Mouse (Mus musculus) MEL (cell line): ENCODE measurements at regions not wholly inside any gene's neighbourhood (a gene's known extent, or its start where the extent isn't known, plus 50 kb on each side); places are given as distances from the start of the nearest gene placed in this dataset.

ENCODE experiments used
- DNase-seq: peaks from one replicate; pipeline ENCODE4 v3.0.0; 2011; ENCODE audit warnings: low read depth, low spot score
- H3K27ac ChIP-seq: 2 replicates; pipeline ENCODE4 v1.5.1; 2012; ENCODE audit warnings: low read depth, mild to moderate bottlenecking, control low read depth, low read length, moderate library complexity; ENCODE audit not compliant: control insufficient read depth
- H3K27me3 ChIP-seq, 2 experiments: fragments of 150-350 bp in 1 of 2; sonication (generic) in 1 of 2; 2 replicates each; pipeline ENCODE4 v1.6.1; 2012; ENCODE audit warnings: low read length in 2 of 2, mild to moderate bottlenecking in 2 of 2, improper control_type of control experiment in 1 of 2, moderate library complexity in 1 of 2; ENCODE audit not compliant: insufficient read depth in 2 of 2, control insufficient read depth in 1 of 2
- H3K36me3 ChIP-seq, 2 experiments: 2 replicates each; pipeline ENCODE4 v1.6.1; 2012 to 2014; ENCODE audit warnings: low read length in 2 of 2, improper control_type of control experiment in 1 of 2, inconsistent platforms in 1 of 2, mild to moderate bottlenecking in 1 of 2; ENCODE audit not compliant: insufficient read depth in 2 of 2, control insufficient read depth in 1 of 2
- H3K4me1 ChIP-seq, 2 experiments: fragments of 150-350 bp in 1 of 2; sonication (generic) in 1 of 2; 2 replicates each; pipeline ENCODE4 v1.6.1; 2012; ENCODE audit warnings: low read length in 2 of 2, improper control_type of control experiment in 1 of 2, mild to moderate bottlenecking in 1 of 2; ENCODE audit not compliant: insufficient read depth in 2 of 2, control insufficient read depth in 1 of 2
- H3K4me3 ChIP-seq, 2 experiments: fragments of 150-350 bp in 1 of 2; sonication (generic) in 1 of 2; 2 replicates each; pipeline ENCODE4 v1.5.1; 2012; ENCODE audit warnings: low read depth in 2 of 2, low read length in 2 of 2, mild to moderate bottlenecking in 2 of 2, moderate library complexity in 2 of 2, control low read depth in 1 of 2, improper control_type of control experiment in 1 of 2; ENCODE audit not compliant: control insufficient read depth in 1 of 2, insufficient read depth in 1 of 2
- H3K79me2 ChIP-seq: 2 replicates; pipeline ENCODE4 v1.6.1; 2012; ENCODE audit warnings: mild to moderate bottlenecking, low read length, moderate library complexity; ENCODE audit not compliant: control insufficient read depth, poor library complexity, insufficient read depth
- H3K9ac ChIP-seq: 2 replicates; pipeline ENCODE4 v1.6.1; 2012; ENCODE audit warnings: low read depth, mild to moderate bottlenecking, control low read depth, low read length, moderate library complexity; ENCODE audit not compliant: control insufficient read depth, poor library complexity, severe bottlenecking
- H3K9me3 ChIP-seq: fragments of 150-350 bp; sonication (generic); replicated peaks from 2 replicates; pipeline ENCODE4 v1.6.1; 2012; ENCODE audit warnings: mild to moderate bottlenecking, low read length, improper control_type of control experiment, moderate library complexity; ENCODE audit not compliant: insufficient read depth
- BHLHE40 ChIP-seq: IDR thresholded peaks from 2 replicates; pipeline ENCODE4 v1.6.1; 2012; ENCODE audit warnings: low read depth, mild to moderate bottlenecking, inconsistent platforms, low read length, improper control_type of control experiment, borderline replicate concordance
- CHD1 ChIP-seq: IDR thresholded peaks from 2 replicates; pipeline ENCODE4 v1.6.1; 2012; ENCODE audit warnings: low read depth, mild to moderate bottlenecking, inconsistent platforms, low read length, improper control_type of control experiment
- CTCF ChIP-seq, 3 experiments: IDR thresholded peaks in 2 of 3; conservative IDR thresholded peaks in 1 of 3; 2 replicates each; pipeline ENCODE4 v1.5.1; 2011 to 2012; ENCODE audit warnings: low read length in 3 of 3, low read depth in 2 of 3, mild to moderate bottlenecking in 2 of 3, improper control_type of control experiment in 1 of 3, inconsistent platforms in 1 of 3, mixed read lengths in 1 of 3, moderate library complexity in 1 of 3; ENCODE audit not compliant: control insufficient read depth in 1 of 3, insufficient read depth in 1 of 3, poor library complexity in 1 of 3, severe bottlenecking in 1 of 3
- ETS1 ChIP-seq: IDR thresholded peaks from 2 replicates; pipeline ENCODE4 v1.6.1; 2012; ENCODE audit warnings: low read depth, mild to moderate bottlenecking, inconsistent platforms, low read length, improper control_type of control experiment, moderate library complexity
- GABPA ChIP-seq: IDR thresholded peaks from 2 replicates; pipeline ENCODE4 v1.6.1; 2012; ENCODE audit warnings: low read depth, mild to moderate bottlenecking, inconsistent platforms, low read length, improper control_type of control experiment, moderate library complexity
- GATA1 ChIP-seq: IDR thresholded peaks from 2 replicates; pipeline ENCODE4 v1.6.1; 2011; ENCODE audit warnings: low read depth, low read length, improper control_type of control experiment
- KAT2A ChIP-seq: conservative IDR thresholded peaks from 2 replicates; pipeline ENCODE4 v1.6.1; 2012; ENCODE audit warnings: low read depth, low read length, improper control_type of control experiment, inconsistent platforms
- MAFK ChIP-seq: IDR thresholded peaks from 2 replicates; pipeline ENCODE4 v1.6.1; 2011; ENCODE audit warnings: low read depth, mild to moderate bottlenecking, low read length, improper control_type of control experiment, borderline replicate concordance
- MAZ ChIP-seq: IDR thresholded peaks from 2 replicates; pipeline ENCODE4 v1.6.1; 2012; ENCODE audit warnings: low read depth, mild to moderate bottlenecking, inconsistent platforms, low read length, improper control_type of control experiment
- MXI1 ChIP-seq: IDR thresholded peaks from 2 replicates; pipeline ENCODE4 v1.6.1; 2011; ENCODE audit warnings: mild to moderate bottlenecking, low read depth, low read length, improper control_type of control experiment
- MYB ChIP-seq: IDR thresholded peaks from 2 replicates; pipeline ENCODE4 v1.6.1; 2011; ENCODE audit warnings: mild to moderate bottlenecking, low read depth, low read length, improper control_type of control experiment
- MYC ChIP-seq: IDR thresholded peaks from 2 replicates; pipeline ENCODE4 v1.6.1; 2011; ENCODE audit warnings: low read depth, mild to moderate bottlenecking, low read length, improper control_type of control experiment, moderate library complexity
- NRF1 ChIP-seq: IDR thresholded peaks from 2 replicates; pipeline ENCODE4 v1.6.1; 2014; ENCODE audit warnings: low read depth, mild to moderate bottlenecking, inconsistent platforms, low read length, improper control_type of control experiment, moderate library complexity; ENCODE audit not compliant: poor library complexity, insufficient read depth, severe bottlenecking
- POLR2A ChIP-seq, 2 experiments: IDR thresholded peaks; 2 replicates each; pipeline ENCODE4 v1.6.1; 2011 to 2012; ENCODE audit warnings: low read length in 2 of 2, mild to moderate bottlenecking in 2 of 2, control low read depth in 1 of 2, improper control_type of control experiment in 1 of 2, low read depth in 1 of 2, moderate library complexity in 1 of 2; ENCODE audit not compliant: control insufficient read depth in 1 of 2, insufficient read depth in 1 of 2, poor library complexity in 1 of 2
- POLR2AphosphoS5 ChIP-seq: IDR thresholded peaks from 2 replicates; pipeline ENCODE4 v1.6.1; 2012; ENCODE audit warnings: low read depth, borderline replicate concordance, mild to moderate bottlenecking, inconsistent platforms, low read length, moderate library complexity, mixed read lengths
- RCOR1 ChIP-seq: IDR thresholded peaks from 2 replicates; pipeline ENCODE4 v1.6.1; 2012; ENCODE audit warnings: low read depth, mild to moderate bottlenecking, inconsistent platforms, low read length, improper control_type of control experiment
- SIN3A ChIP-seq: IDR thresholded peaks from 2 replicates; pipeline ENCODE4 v1.6.1; 2012; ENCODE audit warnings: low read length, improper control_type of control experiment, inconsistent platforms
- SMC3 ChIP-seq: IDR thresholded peaks from 2 replicates; pipeline ENCODE4 v1.6.1; 2011; ENCODE audit warnings: low read depth, low read length, improper control_type of control experiment
- TBP ChIP-seq: IDR thresholded peaks from 2 replicates; pipeline ENCODE4 v1.8.0; 2011; ENCODE audit warnings: low read depth, low read length, improper control_type of control experiment
- TCF12 ChIP-seq: IDR thresholded peaks from 2 replicates; pipeline ENCODE4 v1.6.1; 2014; ENCODE audit warnings: low read depth, mild to moderate bottlenecking, inconsistent platforms, low read length, improper control_type of control experiment, moderate library complexity
- USF1 ChIP-seq: IDR thresholded peaks from 2 replicates; pipeline ENCODE4 v1.6.1; 2014; ENCODE audit warnings: low read depth, mild to moderate bottlenecking, inconsistent platforms, low read length, improper control_type of control experiment, moderate library complexity
- ZMIZ1 ChIP-seq: IDR thresholded peaks from 2 replicates; pipeline ENCODE4 v1.6.1; 2012; ENCODE audit warnings: low read depth, mild to moderate bottlenecking, inconsistent platforms, low read length, improper control_type of control experiment, moderate library complexity
- ZNF384 ChIP-seq: IDR thresholded peaks from 2 replicates; pipeline ENCODE4 v1.6.1; 2012; ENCODE audit warnings: low read depth, mild to moderate bottlenecking, inconsistent platforms, low read length, improper control_type of control experiment

- TF ChIP-seq SMC3, result no peak
- TF ChIP-seq ZNF384, result no peak
- no peak for TF ChIP-seq MXI1
- TF ChIP-seq GABPA, result no peak
- TF ChIP-seq ETS1, result no peak
- no peak for TF ChIP-seq BHLHE40
- TF ChIP-seq CHD1, result no peak
- no peak for TF ChIP-seq MAFK
- no peak for TF ChIP-seq NRF1
- TF ChIP-seq RCOR1, result no peak
- no peak for TF ChIP-seq MYC
- TF ChIP-seq POLR2A (IDR thresholded peaks at IDR 0.05; ENCODE audit: control insufficient read depth in 1 of 2, insufficient read depth in 1 of 2, low read depth in 1 of 2, low read length in 2 of 2, poor library complexity in 1 of 2), result no peak
- TF ChIP-seq GATA1, result no peak
- TF ChIP-seq USF1, result no peak
- no peak for TF ChIP-seq TBP
- TF ChIP-seq MAZ, result no peak
- no peak for TF ChIP-seq KAT2A
- no peak for TF ChIP-seq ZMIZ1
- Histone ChIP-seq H3K36me3 (no peaks in the 10 kb centered on the region), H3K27me3 (no peaks in the 10 kb centered on the region; a peak in 2 of 4 replicates), H3K9me3 (no peaks in the 10 kb centered on the region), H3K4me1 (no peaks in the 10 kb centered on the region), H3K4me3 (no peak overlapping the region), H3K9ac (no peak overlapping the region), H3K79me2 (no peaks in the 10 kb centered on the region), H3K27ac (no peak overlapping the region)
- DNase-seq, result no peak
Measured at GRCm38 (mm10) chr1:152286677-152287076, 99.8 kb downstream of the Tsen15 start.

- H3K27ac ChIP-seq, result no peak overlapping the region
- H3K9me3 ChIP-seq, result no peaks in the 10 kb centered on the region
- H3K79me2 ChIP-seq, result no peaks in the 10 kb centered on the region
- no peak for TF ChIP-seq MAFK
- no peak for TF ChIP-seq POLR2A (IDR thresholded peaks at IDR 0.05; ENCODE audit: control insufficient read depth in 1 of 2, insufficient read depth in 1 of 2, low read depth in 1 of 2, low read length in 2 of 2, poor library complexity in 1 of 2)
- TF ChIP-seq MYB, result no peak
- TF ChIP-seq CTCF (IDR thresholded peaks at IDR 0.05 in 2 of 3, conservative IDR thresholded peaks at IDR 0.05 in 1 of 3; ENCODE audit: control insufficient read depth in 1 of 3, insufficient read depth in 1 of 3, low read depth in 2 of 3, low read length in 3 of 3, poor library complexity in 1 of 3, severe bottlenecking in 1 of 3), result no peak
- TF ChIP-seq TCF12, result no peak
- no peak for TF ChIP-seq BHLHE40
- no peak for TF ChIP-seq SIN3A
- no peak for TF ChIP-seq POLR2AphosphoS5
- no peak for TF ChIP-seq GATA1
- no peaks in the 10 kb centered on the region for H3K4me1 ChIP-seq
- no peaks in the 10 kb centered on the region for H3K36me3 ChIP-seq
- no peak overlapping the region for H3K4me3 ChIP-seq
- H3K27me3 ChIP-seq, result peaks cover 0 to 2% of the 10 kb centered on the region in 2 experiments; a peak in 2 of 4 replicates
- no peak overlapping the region for H3K9ac ChIP-seq
- no peak for DNase-seq
Measured at GRCm38 (mm10) chr1:152282106-152282505, 104.4 kb downstream of the Tsen15 start.
